Mouse (Mus musculus): ENCODE measurements around the gene Zic4. TPM values are rescaled to one million over a fixed set of nuclear protein-coding genes. Genes with fewer than 3 reads are reported as not detected.

Zic4 gene
- polyA plus RNA-seq, 1 experiment: not detected

DNA sequence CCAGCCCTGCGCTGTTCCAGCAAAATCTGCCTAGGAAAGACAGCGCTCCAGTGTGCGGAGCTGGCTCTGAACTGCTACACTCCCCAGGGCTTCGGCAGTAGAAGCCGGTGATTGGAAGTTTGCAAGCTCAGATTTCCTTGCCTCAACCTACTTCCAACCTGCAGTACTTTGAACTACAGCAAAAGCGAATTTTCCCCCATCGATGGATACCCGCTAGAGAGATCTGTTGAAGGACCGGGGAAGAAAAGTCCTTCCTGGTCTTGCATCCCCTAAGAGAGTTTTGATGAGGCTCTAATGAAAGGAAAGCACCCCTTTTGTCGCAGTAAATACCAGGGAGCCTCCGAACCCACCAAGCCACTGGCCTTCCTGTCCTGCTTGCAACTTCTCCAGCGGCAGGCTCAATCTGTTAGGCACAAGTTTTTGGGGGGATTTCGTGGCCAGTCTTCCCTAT, 10.2 kb upstream of the Zic4 start:
- no peak for DNase-seq
- H3K27ac ChIP-seq (ENCODE audit: control insufficient read depth, insufficient read depth, low read length): no peak overlapping the region
- H3K36me3 ChIP-seq (ENCODE audit: control insufficient read depth, insufficient read depth, low read length): no peaks in the 10 kb centered on the region
- TF ChIP-seq CTCF (IDR thresholded peaks at IDR 0.05; ENCODE audit: borderline replicate concordance, control insufficient read depth, extremely low read depth, insufficient read depth, low read length, poor library complexity): no peak
- TF ChIP-seq POLR2A (IDR thresholded peaks at IDR 0.05; ENCODE audit: control insufficient read depth, extremely low read depth, insufficient read depth, low read length, poor library complexity): no peak
- WGBS: 10% methylated on average over 13 of the region's 13 CpGs
- no peak overlapping the region for H3K4me3 ChIP-seq (ENCODE audit: control insufficient read depth, insufficient read depth, low read length)
- peaks cover 10% of the 10 kb centered on the region; the same call in 1 of the 2 replicates for H3K27me3 ChIP-seq (ENCODE audit: control insufficient read depth, insufficient read depth, low read length)
- H3K4me1 ChIP-seq (replicated peaks; ENCODE audit: control insufficient read depth, insufficient read depth, low read length): no peaks in the 10 kb centered on the region

DNA sequence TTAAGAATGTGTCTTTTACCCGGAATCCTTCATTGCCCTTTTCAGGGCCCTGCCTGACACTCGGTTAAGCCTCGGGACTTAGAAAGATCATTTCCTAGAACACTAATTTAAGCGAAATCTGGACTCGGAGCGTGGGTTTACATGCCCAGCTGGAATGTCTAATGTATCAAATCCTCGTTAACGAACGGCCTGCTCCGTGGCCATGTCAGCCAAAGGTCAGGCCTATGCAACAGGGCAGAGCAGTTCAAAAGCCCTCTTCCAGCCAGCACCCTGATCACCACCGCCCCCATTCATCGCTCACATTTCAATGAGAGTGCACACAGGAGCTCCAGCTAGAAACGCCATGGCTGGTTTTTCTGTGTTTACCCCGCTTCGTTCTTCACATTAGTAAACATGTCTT, 9.4 kb upstream of the Zic4 start:
- 8% methylated on average over 15 of the region's 15 CpGs for WGBS
- H3K27me3 ChIP-seq (ENCODE audit: control insufficient read depth, insufficient read depth, low read length): peaks cover 10% of the 10 kb centered on the region; the same call in 1 of the 2 replicates

DNA sequence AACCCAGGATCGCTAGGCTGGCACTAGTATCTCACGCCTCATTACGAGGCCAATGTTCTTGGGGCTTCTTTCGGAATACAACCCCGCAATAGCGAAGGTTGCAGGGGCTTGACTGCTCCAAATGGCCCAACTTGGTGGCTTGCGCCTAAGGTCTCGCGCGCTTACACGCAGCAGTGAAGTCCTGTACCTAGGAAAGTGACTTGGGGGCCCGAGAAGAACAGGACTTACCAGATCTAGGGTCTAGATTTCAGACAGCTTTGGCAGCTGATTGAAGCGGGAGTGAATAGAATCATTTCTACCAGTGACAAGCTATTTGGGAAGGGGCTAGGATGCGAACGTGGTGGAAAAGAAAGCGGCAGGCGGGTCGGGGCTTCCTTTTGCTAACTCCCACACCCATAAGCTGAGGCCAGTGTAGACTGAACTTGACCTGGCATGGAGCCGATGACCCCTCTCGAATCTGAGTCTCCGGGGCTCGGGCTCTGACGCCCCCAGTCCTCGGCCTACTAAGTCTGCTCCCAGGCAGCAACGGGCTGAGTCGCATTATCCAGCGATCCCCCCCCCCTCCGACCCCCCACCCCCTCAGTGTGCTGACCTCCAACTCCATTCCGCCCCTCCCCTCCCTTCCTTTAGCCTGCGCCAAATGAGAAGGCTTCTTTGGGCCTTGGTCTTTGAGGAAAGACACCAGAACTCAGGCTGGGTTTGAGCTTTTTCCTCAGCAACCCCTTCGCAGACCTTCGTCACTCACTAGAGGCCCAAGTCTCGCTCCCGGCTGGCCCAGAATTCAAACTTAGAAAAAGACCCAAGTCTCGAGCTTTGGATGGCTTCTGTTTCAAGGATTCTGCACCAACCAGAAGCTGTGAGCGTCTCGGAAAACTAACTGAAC, 8.4 kb upstream of the Zic4 start:
- no peak for DNase-seq
- Histone ChIP-seq H3K36me3 (ENCODE audit: control insufficient read depth, insufficient read depth, low read length) (no peaks in the 10 kb centered on the region), H3K4me3 (ENCODE audit: control insufficient read depth, insufficient read depth, low read length) (no peak overlapping the region), H3K27me3 (ENCODE audit: control insufficient read depth, insufficient read depth, low read length) (peaks cover 10% of the 10 kb centered on the region; the same call in 1 of the 2 replicates), H3K27ac (ENCODE audit: control insufficient read depth, insufficient read depth, low read length) (no peak overlapping the region), H3K4me1 (replicated peaks; ENCODE audit: control insufficient read depth, insufficient read depth, low read length) (no peaks in the 10 kb centered on the region)
- WGBS: 21% methylated on average over 37 of the region's 37 CpGs
- TF ChIP-seq CTCF (IDR thresholded peaks at IDR 0.05; ENCODE audit: borderline replicate concordance, control insufficient read depth, extremely low read depth, insufficient read depth, low read length, poor library complexity) (no peak), POLR2A (IDR thresholded peaks at IDR 0.05; ENCODE audit: control insufficient read depth, extremely low read depth, insufficient read depth, low read length, poor library complexity) (no peak)

More for the DNA sequence above, 9.4 kb upstream of the Zic4 start:
- DNase-seq: no peak
- Histone ChIP-seq H3K4me3 (ENCODE audit: control insufficient read depth, insufficient read depth, low read length) (no peak overlapping the region), H3K4me1 (replicated peaks; ENCODE audit: control insufficient read depth, insufficient read depth, low read length) (no peaks in the 10 kb centered on the region), H3K27ac (ENCODE audit: control insufficient read depth, insufficient read depth, low read length) (no peak overlapping the region), H3K36me3 (ENCODE audit: control insufficient read depth, insufficient read depth, low read length) (no peaks in the 10 kb centered on the region)
- no peak for TF ChIP-seq CTCF (IDR thresholded peaks at IDR 0.05; ENCODE audit: borderline replicate concordance, control insufficient read depth, extremely low read depth, insufficient read depth, low read length, poor library complexity)
- no peak for TF ChIP-seq POLR2A (IDR thresholded peaks at IDR 0.05; ENCODE audit: control insufficient read depth, extremely low read depth, insufficient read depth, low read length, poor library complexity)

DNA sequence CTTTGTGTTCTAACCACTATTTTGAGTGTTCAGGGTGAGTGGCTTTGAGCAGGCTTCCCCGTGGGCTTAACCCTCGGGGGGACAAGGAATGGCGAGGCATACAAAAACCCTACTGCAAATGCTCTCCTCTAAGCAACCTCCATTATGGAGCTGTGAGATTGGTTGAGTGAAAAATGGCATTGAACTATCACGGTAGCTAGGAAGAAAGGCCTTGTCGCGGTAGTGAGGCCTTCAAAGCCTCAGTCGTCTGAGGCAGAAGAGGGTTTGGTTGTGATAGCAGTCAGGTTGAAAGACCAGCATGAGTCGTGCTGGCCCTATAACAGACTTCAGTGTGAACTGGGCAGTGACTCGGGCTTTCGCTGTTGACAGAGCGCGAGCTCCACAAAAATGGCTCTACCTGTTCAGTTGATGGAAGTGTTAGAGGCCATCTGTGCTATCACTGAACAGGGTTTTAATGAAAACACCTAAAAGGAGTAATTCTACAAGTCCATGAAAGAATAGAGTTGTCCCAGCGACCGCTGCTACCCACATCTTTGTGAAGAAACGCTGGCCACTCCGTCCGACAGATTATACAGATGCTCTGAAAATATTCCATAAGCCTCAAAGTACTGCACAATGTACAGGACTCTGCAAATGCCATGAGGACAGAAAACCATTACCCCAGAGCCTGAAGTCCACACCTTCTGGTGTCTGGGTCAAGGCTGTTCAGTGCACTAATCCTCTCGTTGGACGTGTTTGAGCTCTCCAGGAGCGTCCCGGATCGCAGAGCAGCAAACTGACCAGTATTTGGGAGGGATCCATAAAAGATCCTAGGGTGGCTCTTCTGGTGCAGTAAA, 7.6 kb upstream of the Zic4 start:
- H3K36me3 ChIP-seq (ENCODE audit: control insufficient read depth, insufficient read depth, low read length): no peaks in the 10 kb centered on the region
- 24% methylated on average over 22 of the region's 22 CpGs for WGBS
- peaks cover 12% of the 10 kb centered on the region; the same call in 1 of the 2 replicates for H3K27me3 ChIP-seq (ENCODE audit: control insufficient read depth, insufficient read depth, low read length)

DNA sequence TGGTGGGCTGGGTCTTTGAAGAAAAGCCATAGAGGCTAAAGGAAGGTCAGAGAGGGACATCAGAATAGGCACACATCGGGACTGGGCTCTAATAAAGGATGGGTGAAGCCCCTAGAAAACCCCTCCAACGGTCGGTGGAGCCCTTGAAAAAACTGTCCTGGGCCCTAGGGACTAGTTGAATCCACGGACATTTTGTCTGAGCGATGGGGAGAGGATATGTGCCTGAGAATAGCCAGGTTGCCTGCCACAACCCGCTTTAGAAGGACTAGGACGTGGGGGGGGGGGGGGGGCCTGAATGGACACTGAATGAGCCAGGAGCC, 7.0 kb upstream of the Zic4 start:
- Histone ChIP-seq H3K27me3 (ENCODE audit: control insufficient read depth, insufficient read depth, low read length) (peaks cover 12% of the 10 kb centered on the region; the same call in 1 of the 2 replicates), H3K4me1 (replicated peaks; ENCODE audit: control insufficient read depth, insufficient read depth, low read length) (no peaks in the 10 kb centered on the region), H3K4me3 (ENCODE audit: control insufficient read depth, insufficient read depth, low read length) (no peak overlapping the region), H3K27ac (ENCODE audit: control insufficient read depth, insufficient read depth, low read length) (no peak overlapping the region), H3K36me3 (ENCODE audit: control insufficient read depth, insufficient read depth, low read length) (no peaks in the 10 kb centered on the region)
- TF ChIP-seq POLR2A (IDR thresholded peaks at IDR 0.05; ENCODE audit: control insufficient read depth, extremely low read depth, insufficient read depth, low read length, poor library complexity) (no peak), CTCF (IDR thresholded peaks at IDR 0.05; ENCODE audit: borderline replicate concordance, control insufficient read depth, extremely low read depth, insufficient read depth, low read length, poor library complexity) (no peak)
- 6% methylated on average over 7 of the region's 7 CpGs for WGBS
- DNase-seq: no peak

More for the DNA sequence above, 7.6 kb upstream of the Zic4 start:
- no peak overlapping the region for H3K4me3 ChIP-seq (ENCODE audit: control insufficient read depth, insufficient read depth, low read length)
- no peak overlapping the region for H3K27ac ChIP-seq (ENCODE audit: control insufficient read depth, insufficient read depth, low read length)
- TF ChIP-seq POLR2A (IDR thresholded peaks at IDR 0.05; ENCODE audit: control insufficient read depth, extremely low read depth, insufficient read depth, low read length, poor library complexity) (no peak), CTCF (IDR thresholded peaks at IDR 0.05; ENCODE audit: borderline replicate concordance, control insufficient read depth, extremely low read depth, insufficient read depth, low read length, poor library complexity) (no peak)
- H3K4me1 ChIP-seq (replicated peaks; ENCODE audit: control insufficient read depth, insufficient read depth, low read length): no peaks in the 10 kb centered on the region
- no peak for DNase-seq

DNA sequence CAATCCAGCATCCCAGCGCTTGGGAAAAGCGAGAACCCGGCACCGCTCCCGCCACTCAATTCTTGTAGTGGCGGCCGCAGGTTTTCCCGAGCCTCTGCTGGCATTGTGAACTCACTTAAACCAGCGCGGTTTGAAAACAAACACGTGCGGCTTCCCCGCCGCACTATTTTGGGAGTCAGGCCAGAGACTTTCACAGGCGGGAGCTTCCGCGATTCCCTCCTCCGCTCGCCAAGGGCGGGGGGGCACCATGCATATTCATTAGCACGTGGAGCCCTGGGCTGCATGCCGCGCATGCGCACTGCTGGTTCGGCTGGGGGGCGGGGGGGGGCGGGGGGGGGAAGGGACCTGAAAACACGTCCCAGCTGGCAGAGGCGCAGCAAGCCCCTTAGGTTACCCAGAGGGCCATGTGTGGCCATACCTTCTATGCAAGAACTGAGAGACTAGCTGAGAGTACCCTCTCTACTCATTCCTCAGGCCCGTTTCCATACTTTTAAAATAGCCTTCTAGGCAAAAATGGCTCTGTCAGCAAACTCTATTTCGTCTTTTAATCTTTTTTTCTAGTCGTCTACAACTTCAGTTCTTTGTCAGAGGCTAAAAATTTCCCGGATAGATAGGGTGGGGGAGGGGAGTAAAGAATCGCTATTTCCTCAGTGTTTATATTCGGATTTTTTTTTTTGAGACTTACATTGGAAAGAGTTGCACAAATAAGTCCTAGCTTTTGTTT, 6.4 kb upstream of the Zic4 start:
- no peak overlapping the region for H3K4me3 ChIP-seq (ENCODE audit: control insufficient read depth, insufficient read depth, low read length)
- WGBS: 4% methylated on average over 35 of the region's 35 CpGs

More for the DNA sequence above, 6.4 kb upstream of the Zic4 start:
- no peak for TF ChIP-seq CTCF (IDR thresholded peaks at IDR 0.05; ENCODE audit: borderline replicate concordance, control insufficient read depth, extremely low read depth, insufficient read depth, low read length, poor library complexity)
- TF ChIP-seq POLR2A (IDR thresholded peaks at IDR 0.05; ENCODE audit: control insufficient read depth, extremely low read depth, insufficient read depth, low read length, poor library complexity): no peak
- H3K4me1 ChIP-seq (replicated peaks; ENCODE audit: control insufficient read depth, insufficient read depth, low read length): no peaks in the 10 kb centered on the region
- H3K36me3 ChIP-seq (ENCODE audit: control insufficient read depth, insufficient read depth, low read length): no peaks in the 10 kb centered on the region
- no peak for DNase-seq
- peaks cover 10% of the 10 kb centered on the region; the same call in 1 of the 2 replicates for H3K27me3 ChIP-seq (ENCODE audit: control insufficient read depth, insufficient read depth, low read length)
- H3K27ac ChIP-seq (ENCODE audit: control insufficient read depth, insufficient read depth, low read length): no peak overlapping the region
